Comparison of ENCODE assay signal across 8 mouse cellular contexts in genomic region chr1:57774668-57775495, GRCm38 (mm10). TPM values are rescaled to one million over a fixed set of nuclear protein-coding genes. Genes with fewer than 3 reads are reported as not detected.
DNase-seq lines count a peak whose midpoint lies in the region; ATAC-seq and TF ChIP-seq lines count a peak whose summit lies in the region.

No protein-coding gene starts in this region.

- no peaks in the 10 kb centered on the region for H3K36me3 ChIP-seq in forebrain, embryonic 16.5 days (ENCODE audit: control insufficient read depth, insufficient read depth)
- no peaks in the 10 kb centered on the region for H3K36me3 ChIP-seq in lung, embryonic 14.5 days (ENCODE audit: insufficient read depth)

- H3K9ac ChIP-seq in forebrain, embryonic 16.5 days (replicated peaks; ENCODE audit: low read depth, low read length): peak overlapping the region; percentile 83
- H3K9ac ChIP-seq in lung, embryonic 14.5 days: peak overlapping the region; percentile 90

- H3K4me2 ChIP-seq in forebrain, embryonic 16.5 days (ENCODE audit: low read length): peak overlapping the region; percentile 90
- H3K4me2 ChIP-seq in lung, embryonic 14.5 days: peak overlapping the region; percentile 80

- H3K27ac ChIP-seq in forebrain, embryonic 16.5 days (ENCODE audit: low read length): peak overlapping the region; percentile 85
- peak overlapping the region; percentile 92 for H3K27ac ChIP-seq in layer of hippocampus, adult 2 months
- H3K27ac ChIP-seq in lung, embryonic 14.5 days (ENCODE audit: low read depth): peak overlapping the region; percentile 97

- ATAC-seq in forebrain, embryonic 16.5 days: peak; percentile 86
- peak; percentile 86 for ATAC-seq in lung, embryonic 14.5 days (ENCODE audit: insufficient read depth)

- peak; percentile 49 for TF ChIP-seq CTCF in layer of hippocampus, adult 2 months (conservative IDR thresholded peaks at IDR 0.05)
- no peak for TF ChIP-seq CTCF in lung, embryonic 14.5 days (IDR thresholded peaks at IDR 0.05; ENCODE audit: low read depth)

- DNase-seq in ES-CJ7 (ENCODE audit: low read depth, low spot score): peak; percentile 56
- peak; percentile 4 for DNase-seq in cerebellum, adult 11-12 months
- peak; percentile 79 to 81 for DNase-seq in heart, postnatal 14 days
- peak in 1 of 2 experiments; percentile 43 for DNase-seq in layer of hippocampus, adult 2 months (ENCODE audit: low spot score in 2 of 2)
- DNase-seq in lung, embryonic 14.5 days: peak; percentile 82
- peak; percentile 71 for DNase-seq in retina, embryonic 14.5 days (ENCODE audit: low spot score)
- peak; percentile 24 to 72 for DNase-seq in urinary bladder, adult 18-20 months (ENCODE audit: low spot score in 2 of 2)

- H3K9me3 ChIP-seq in forebrain, embryonic 16.5 days (ENCODE audit: control insufficient read depth, low read length): no peaks in the 10 kb centered on the region
- no peaks in the 10 kb centered on the region for H3K9me3 ChIP-seq in lung, embryonic 14.5 days (ENCODE audit: low read depth, low read length)

- H3K4me3 ChIP-seq in forebrain, embryonic 16.5 days (replicated peaks; ENCODE audit: low read length): peak overlapping the region; percentile 75
- peak overlapping the region; percentile 56 for H3K4me3 ChIP-seq in layer of hippocampus, adult 2 months
- peak overlapping the region; percentile 80 for H3K4me3 ChIP-seq in lung, embryonic 14.5 days (ENCODE audit: low read depth, low read length)

- under 1% methylated on average over 99 of the region's 113 CpGs for WGBS in forebrain, embryonic 16.5 days
- under 1% methylated on average over 100 of the region's 113 CpGs for WGBS in lung, embryonic 14.5 days

- peaks cover 10% of the 10 kb centered on the region for H3K4me1 ChIP-seq in forebrain, embryonic 16.5 days (replicated peaks; ENCODE audit: control insufficient read depth, insufficient read depth, low read length)
- peaks cover 4% of the 10 kb centered on the region; the same call in 1 of the 2 replicates for H3K4me1 ChIP-seq in lung, embryonic 14.5 days (ENCODE audit: insufficient read depth)

- no peaks in the 10 kb centered on the region; the same call in 1 of the 2 replicates for H3K27me3 ChIP-seq in forebrain, embryonic 16.5 days (replicated peaks; ENCODE audit: control insufficient read depth, insufficient read depth, low read length)
- no peaks in the 10 kb centered on the region for H3K27me3 ChIP-seq in lung, embryonic 14.5 days (ENCODE audit: insufficient read depth, low read length)

- intact Hi-C loops in heart, postnatal 14 days (cut with DNase I): loop anchor here (2.0 to 5.0 kb wide), 4 partner anchors 77 to 344 kb away; no protein-coding TSS in a partner anchor

RNA-seq across cellular contexts. Expression of gene Spats2l, which starts 0.9 kb away (rescaled TPM):
- 51.5 and 52.3 TPM in 2 replicates for polyA plus RNA-seq in forebrain, embryonic 16.5 days (2015; fragmentation: Nextera tagmentation; extraction: Ambion mirVana)
- total RNA-seq in heart, postnatal 14 days (2021): 10 to 100 TPM; 12.5 to 16.2 TPM
- 10 to 100 TPM; 19.6 to 21.6 TPM for total RNA-seq in layer of hippocampus, adult 2 months (2021)
- polyA plus RNA-seq in lung, embryonic 14.5 days (2014; fragmentation: Nextera tagmentation; extraction: Ambion mirVana): 81.2 and 81.9 TPM in 2 replicates
